Comparison of ENCODE assay signal across 11 mouse cellular contexts in the genomic region with DNA sequence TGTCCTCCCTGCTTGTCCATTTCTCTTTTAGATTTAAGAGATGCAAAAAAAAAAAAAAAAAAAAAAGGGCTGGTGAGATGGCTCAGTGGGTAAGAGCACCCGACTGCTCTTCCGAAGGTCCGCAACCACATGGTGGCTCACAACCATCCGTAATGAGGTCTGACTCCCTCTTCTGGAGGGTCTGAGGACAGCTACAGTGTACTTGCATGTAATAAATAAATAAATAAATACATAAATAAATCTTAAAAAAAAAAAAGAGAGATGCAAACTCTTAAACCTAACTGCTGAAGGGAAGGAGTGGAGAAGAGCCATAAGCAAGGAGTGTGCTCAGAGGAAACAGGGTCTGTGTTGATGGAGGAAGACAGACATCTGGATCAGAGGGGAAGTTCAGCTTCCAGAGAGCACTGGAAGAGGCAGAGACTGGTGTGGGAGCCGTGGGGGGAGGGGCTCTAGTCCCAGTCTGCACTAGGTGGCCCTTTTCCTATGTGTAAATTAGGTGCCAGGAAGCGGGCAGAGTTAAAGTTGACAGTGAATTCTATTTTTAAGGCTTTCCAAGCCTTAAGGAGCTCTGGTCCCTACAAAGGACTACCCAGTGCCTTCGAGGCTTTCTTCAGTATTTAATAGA. TPM values are rescaled to one million over a fixed set of nuclear protein-coding genes. Genes with fewer than 3 reads are reported as not detected.
A peak's percentile ranks its signal among the peaks of the same experiment; 100 is the strongest.
DNase-seq lines count a peak whose midpoint lies in the region; ATAC-seq and TF ChIP-seq lines count a peak whose summit lies in the region.
"Had no signal": no experiment of that assay in that cellular context is flagged by ENCODE, and none has a peak within 500 bp of the region (broad histone marks: within the 10 kb centered on the region; RNA-seq: fewer than 3 reads in every experiment).

No protein-coding gene starts in this region.

- H3K9ac ChIP-seq in forebrain, embryonic 11.5 days (ENCODE audit: low read length): no peak overlapping the region
- no peak overlapping the region for H3K9ac ChIP-seq in forebrain, embryonic 13.5 days
- no peak overlapping the region for H3K9ac ChIP-seq in kidney, embryonic 16.5 days (replicated peaks; ENCODE audit: low read length)
- H3K9ac ChIP-seq in ES-Bruce4 (ENCODE audit: low read depth, poor library complexity, severe bottlenecking): no peak overlapping the region
- no peak overlapping the region for H3K9ac ChIP-seq in limb, embryonic 11.5 days (ENCODE audit: low read length)

- no peaks in the 10 kb centered on the region for H3K27me3 ChIP-seq in forebrain, embryonic 11.5 days (ENCODE audit: control insufficient read depth, insufficient read depth, low read length)
- H3K27me3 ChIP-seq in forebrain, embryonic 13.5 days: no peaks in the 10 kb centered on the region
- H3K27me3 ChIP-seq in kidney, embryonic 16.5 days (ENCODE audit: insufficient read depth, low read length): no peaks in the 10 kb centered on the region
- H3K27me3 ChIP-seq in ES-Bruce4 (ENCODE audit: control insufficient read depth, insufficient read depth, low read length, poor library complexity, severe bottlenecking): no peaks in the 10 kb centered on the region
- no peaks in the 10 kb centered on the region for H3K27me3 ChIP-seq in limb, embryonic 11.5 days (ENCODE audit: control insufficient read depth, insufficient read depth, low read length)

- ATAC-seq in forebrain, embryonic 11.5 days (replicated peaks; ENCODE audit: low FRiP score): no peak
- ATAC-seq in forebrain, embryonic 13.5 days: no peak
- no peak for ATAC-seq in kidney, embryonic 16.5 days (ENCODE audit: low FRiP score, low TSS enrichment)
- ATAC-seq in limb, embryonic 11.5 days (ENCODE audit: insufficient number of reproducible peaks, low FRiP score, low TSS enrichment, low read depth): no peak

- TF ChIP-seq EP300 in ES-Bruce4 (IDR thresholded peaks at IDR 0.05; ENCODE audit: insufficient read depth, low read depth, low read length): no peak

- H3K36me3 ChIP-seq in forebrain, embryonic 11.5 days (ENCODE audit: control insufficient read depth, insufficient read depth, low read length): no peaks in the 10 kb centered on the region
- no peaks in the 10 kb centered on the region for H3K36me3 ChIP-seq in forebrain, embryonic 13.5 days (ENCODE audit: poor library complexity, severe bottlenecking)
- H3K36me3 ChIP-seq in kidney, embryonic 16.5 days (ENCODE audit: insufficient read depth, low read length): no peaks in the 10 kb centered on the region
- H3K36me3 ChIP-seq in ES-Bruce4 (ENCODE audit: control insufficient read depth, insufficient read depth, low read length, poor library complexity, severe bottlenecking): no peaks in the 10 kb centered on the region
- H3K36me3 ChIP-seq in limb, embryonic 11.5 days (ENCODE audit: control insufficient read depth, insufficient read depth, low read length): no peaks in the 10 kb centered on the region

- TF ChIP-seq POLR2A in ES-Bruce4 (IDR thresholded peaks at IDR 0.05; ENCODE audit: insufficient read depth, low read length): no peak

- H3K9me3 ChIP-seq in forebrain, embryonic 11.5 days (ENCODE audit: control insufficient read depth, low read length): no peaks in the 10 kb centered on the region
- no peaks in the 10 kb centered on the region for H3K9me3 ChIP-seq in forebrain, embryonic 13.5 days (replicated peaks)
- no peaks in the 10 kb centered on the region for H3K9me3 ChIP-seq in kidney, embryonic 16.5 days (ENCODE audit: low read length)
- no peaks in the 10 kb centered on the region for H3K9me3 ChIP-seq in ES-Bruce4 (replicated peaks; ENCODE audit: control insufficient read depth, insufficient read depth, low read length, poor library complexity, severe bottlenecking)
- no peaks in the 10 kb centered on the region for H3K9me3 ChIP-seq in limb, embryonic 11.5 days (ENCODE audit: control insufficient read depth, low read length)

- peak; percentile 31 for DNase-seq in forebrain, embryonic 11.5 days (ENCODE audit: low spot score)
- no peak for DNase-seq in kidney, postnatal 14 days
- DNase-seq in limb, embryonic 11.5 days (ENCODE audit: low spot score): no peak
- DNase-seq in thymus, postnatal 10 days (ENCODE audit: low spot score in 2 of 2): no peak
- DNase-seq in thymus, postnatal 25 days: no peak
- DNase-seq: kidney, adult 11 months; layer of hippocampus, postnatal 36 days; thymus, postnatal 4 days had no signal

- no peak overlapping the region for H3K4me3 ChIP-seq in forebrain, embryonic 11.5 days (ENCODE audit: low read depth, low read length)
- H3K4me3 ChIP-seq in forebrain, embryonic 13.5 days: no peak overlapping the region
- H3K4me3 ChIP-seq in kidney, embryonic 16.5 days (ENCODE audit: low read length): 0 out of 2 replicates have a peak overlapping the region, but pooled peaks have one; percentile 17
- H3K4me3 ChIP-seq in ES-Bruce4 (ENCODE audit: low read depth, low read length): no peak overlapping the region
- no peak overlapping the region for H3K4me3 ChIP-seq in limb, embryonic 11.5 days (ENCODE audit: low read depth, low read length)

- H3K27ac ChIP-seq in forebrain, embryonic 11.5 days (ENCODE audit: low read depth, low read length): no peak overlapping the region
- no peak overlapping the region for H3K27ac ChIP-seq in forebrain, embryonic 13.5 days
- H3K27ac ChIP-seq in kidney, embryonic 16.5 days (ENCODE audit: low read length): no peak overlapping the region
- no peak overlapping the region for H3K27ac ChIP-seq in ES-Bruce4 (ENCODE audit: insufficient read depth, low read length)
- H3K27ac ChIP-seq in limb, embryonic 11.5 days (replicated peaks; ENCODE audit: low read depth, low read length): peak overlapping the region; percentile 87; the same call in 1 of the 2 replicates

- WGBS in forebrain, embryonic 11.5 days: 32% methylated on average over 7 of the region's 7 CpGs
- 38% methylated on average over 7 of the region's 7 CpGs for WGBS in forebrain, embryonic 13.5 days
- WGBS in kidney, embryonic 16.5 days: 23% methylated on average over 7 of the region's 7 CpGs
- whole genome bisulfite sequencing in limb, embryonic 11.5 days: 9% methylated on average over 7 of the region's 7 CpGs

- no peak overlapping the region for H3K4me2 ChIP-seq in forebrain, embryonic 11.5 days (ENCODE audit: low read depth, low read length, severe bottlenecking)
- no peak overlapping the region for H3K4me2 ChIP-seq in forebrain, embryonic 13.5 days
- H3K4me2 ChIP-seq in kidney, embryonic 16.5 days (replicated peaks; ENCODE audit: low read depth, low read length): peak overlapping the region; percentile 45
- H3K4me2 ChIP-seq in limb, embryonic 11.5 days (ENCODE audit: low read depth, severe bottlenecking): peak overlapping the region; percentile 53

- peaks cover 4% of the 10 kb centered on the region; the same call in 1 of the 2 replicates for H3K4me1 ChIP-seq in forebrain, embryonic 11.5 days (replicated peaks; ENCODE audit: control insufficient read depth, insufficient read depth, low read length)
- peaks cover 6% of the 10 kb centered on the region for H3K4me1 ChIP-seq in forebrain, embryonic 13.5 days
- H3K4me1 ChIP-seq in kidney, embryonic 16.5 days (ENCODE audit: insufficient read depth, low read length): peaks cover 23% of the 10 kb centered on the region
- H3K4me1 ChIP-seq in ES-Bruce4 (ENCODE audit: control insufficient read depth, insufficient read depth, low read length): peaks cover 14% of the 10 kb centered on the region
- H3K4me1 ChIP-seq in limb, embryonic 11.5 days (ENCODE audit: control insufficient read depth, insufficient read depth, low read length): peaks cover 17% of the 10 kb centered on the region; the same call in 1 of the 2 replicates

- peak; percentile 27 for TF ChIP-seq CTCF in ES-Bruce4 (IDR thresholded peaks at IDR 0.05; ENCODE audit: low read depth, low read length)

RNA-seq across cellular contexts. Expression of a gene that starts 5.8 kb away (rescaled TPM):
- polyA plus RNA-seq in forebrain, embryonic 11.5 days (2014; fragmentation: Nextera tagmentation; extraction: Ambion mirVana): 0.37 TPM in 1 of 2 replicates, not detected in the other
- 0.08 and 0.18 TPM in 2 replicates for polyA plus RNA-seq in forebrain, embryonic 13.5 days (2015; fragmentation: Nextera tagmentation; extraction: Ambion mirVana)
- 0.42 and 0.74 TPM in 2 replicates for polyA plus RNA-seq in kidney, embryonic 16.5 days (2015; fragmentation: Nextera tagmentation; extraction: Ambion mirVana)
- polyA plus RNA-seq in ES-Bruce4 (2011; ENCODE audit: insufficient read depth, insufficient read length, low read depth, missing spikeins): 0.21 and 0.27 TPM in 2 replicates
- 0.11 and 0.27 TPM in 2 replicates for polyA plus RNA-seq in limb, embryonic 11.5 days (2014; fragmentation: Nextera tagmentation; extraction: Ambion mirVana)

RNA-seq across cellular contexts. Expression of a gene that starts 6.3 kb away (rescaled TPM):
- polyA plus RNA-seq in forebrain, embryonic 11.5 days (2014; fragmentation: Nextera tagmentation; extraction: Ambion mirVana): 13.6 and 14.9 TPM in 2 replicates
- polyA plus RNA-seq in forebrain, embryonic 13.5 days (2015; fragmentation: Nextera tagmentation; extraction: Ambion mirVana): 9.6 and 10.8 TPM in 2 replicates
- 18.7 and 19.3 TPM in 2 replicates for polyA plus RNA-seq in kidney, embryonic 16.5 days (2015; fragmentation: Nextera tagmentation; extraction: Ambion mirVana)
- polyA plus RNA-seq in ES-Bruce4 (2011; ENCODE audit: insufficient read depth, insufficient read length, low read depth, missing spikeins): 29.8 and 30.9 TPM in 2 replicates
- 17.4 and 18.4 TPM in 2 replicates for polyA plus RNA-seq in limb, embryonic 11.5 days (2014; fragmentation: Nextera tagmentation; extraction: Ambion mirVana)

RNA-seq across cellular contexts. Expression of a gene that starts 21.7 kb away (rescaled TPM):
- 38.0 and 48.6 TPM in 2 replicates for polyA plus RNA-seq in forebrain, embryonic 11.5 days (2014; fragmentation: Nextera tagmentation; extraction: Ambion mirVana)
- 71.0 and 72.3 TPM in 2 replicates for polyA plus RNA-seq in forebrain, embryonic 13.5 days (2015; fragmentation: Nextera tagmentation; extraction: Ambion mirVana)
- polyA plus RNA-seq in kidney, embryonic 16.5 days (2015; fragmentation: Nextera tagmentation; extraction: Ambion mirVana): 71.1 and 75.8 TPM in 2 replicates
- 7.9 and 13.2 TPM in 2 replicates for polyA plus RNA-seq in ES-Bruce4 (2011; ENCODE audit: insufficient read depth, insufficient read length, low read depth, missing spikeins)
- polyA plus RNA-seq in limb, embryonic 11.5 days (2014; fragmentation: Nextera tagmentation; extraction: Ambion mirVana): 67.2 and 70.2 TPM in 2 replicates

RNA-seq across cellular contexts. Expression of a gene that starts 24.6 kb away (rescaled TPM):
- 20.2 and 20.3 TPM in 2 replicates for polyA plus RNA-seq in forebrain, embryonic 11.5 days (2014; fragmentation: Nextera tagmentation; extraction: Ambion mirVana)
- 9.3 and 12.4 TPM in 2 replicates for polyA plus RNA-seq in forebrain, embryonic 13.5 days (2015; fragmentation: Nextera tagmentation; extraction: Ambion mirVana)
- 22.5 and 25.1 TPM in 2 replicates for polyA plus RNA-seq in kidney, embryonic 16.5 days (2015; fragmentation: Nextera tagmentation; extraction: Ambion mirVana)
- polyA plus RNA-seq in ES-Bruce4 (2011; ENCODE audit: insufficient read depth, insufficient read length, low read depth, missing spikeins): 21.5 and 24.6 TPM in 2 replicates
- 21.6 and 24.7 TPM in 2 replicates for polyA plus RNA-seq in limb, embryonic 11.5 days (2014; fragmentation: Nextera tagmentation; extraction: Ambion mirVana)

RNA-seq across cellular contexts. Expression of a gene that starts 55.5 kb away (rescaled TPM):
- polyA plus RNA-seq in forebrain, embryonic 11.5 days (2014; fragmentation: Nextera tagmentation; extraction: Ambion mirVana): 30.8 and 32.7 TPM in 2 replicates
- polyA plus RNA-seq in forebrain, embryonic 13.5 days (2015; fragmentation: Nextera tagmentation; extraction: Ambion mirVana): 17.0 and 18.9 TPM in 2 replicates
- polyA plus RNA-seq in kidney, embryonic 16.5 days (2015; fragmentation: Nextera tagmentation; extraction: Ambion mirVana): 38.2 and 38.7 TPM in 2 replicates
- polyA plus RNA-seq in ES-Bruce4 (2011; ENCODE audit: insufficient read depth, insufficient read length, low read depth, missing spikeins): 57.0 and 57.7 TPM in 2 replicates
- 105 and 106 TPM in 2 replicates for polyA plus RNA-seq in limb, embryonic 11.5 days (2014; fragmentation: Nextera tagmentation; extraction: Ambion mirVana)

Comparison
In these comparisons a context has a peak if more than half of its experiments do, and no peak if none do; other contexts are left out.
1. H3K4me2 ChIP-seq: peak in kidney, embryonic 16.5 days (single experiment) and limb, embryonic 11.5 days (single experiment); none in forebrain, embryonic 11.5 days (single experiment) and forebrain, embryonic 13.5 days (single experiment).